In the genomic region with DNA sequence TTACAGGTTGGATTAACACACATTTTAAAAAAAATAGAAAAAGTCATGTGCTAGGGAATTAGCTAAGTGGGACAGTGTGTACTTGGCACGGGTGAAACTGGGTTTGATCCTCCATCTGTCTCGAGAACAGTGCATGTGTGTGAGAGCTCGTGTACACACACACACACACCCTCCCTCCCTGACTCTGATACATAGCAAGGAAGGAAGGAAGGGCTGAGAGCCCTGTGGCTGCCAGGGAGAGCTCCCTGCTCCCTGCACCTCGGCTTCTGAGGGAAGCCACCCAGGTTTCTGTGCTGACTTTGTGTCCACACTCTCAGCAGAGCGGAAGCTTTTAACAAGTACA, we compare ENCODE assay signal across 8 mouse cellular contexts.
DNase-seq lines count a peak whose midpoint lies in the region; ATAC-seq and TF ChIP-seq lines count a peak whose summit lies in the region.

No protein-coding gene starts in this region.

- H3K36me3 ChIP-seq in forebrain, embryonic 16.5 days (ENCODE audit: control insufficient read depth, insufficient read depth): no peaks in the 10 kb centered on the region
- no peaks in the 10 kb centered on the region; the same call in 1 of the 2 replicates for H3K36me3 ChIP-seq in intestine, postnatal 0 days (ENCODE audit: control insufficient read depth, insufficient read depth)
- no peaks in the 10 kb centered on the region for H3K36me3 ChIP-seq in stomach, postnatal 0 days (ENCODE audit: control insufficient read depth, insufficient read depth, low read length)

- peak; percentile 43 to 71 for DNase-seq in adrenal gland, adult (ENCODE audit: inconsistent age in 2 of 2, low spot score in 1 of 2)
- no peak for DNase-seq in adrenal gland, postnatal 25 days
- DNase-seq in lung, postnatal 25 days (ENCODE audit: low spot score): peak; percentile 52
- DNase-seq in stomach, postnatal 0 days (ENCODE audit: low spot score): peak; percentile 64
- DNase-seq in right cerebral cortex, postnatal 25 days: no peak

- H3K27me3 ChIP-seq in forebrain, embryonic 16.5 days (replicated peaks; ENCODE audit: control insufficient read depth, insufficient read depth, low read length): no peaks in the 10 kb centered on the region
- no peaks in the 10 kb centered on the region for H3K27me3 ChIP-seq in intestine, postnatal 0 days (replicated peaks; ENCODE audit: control insufficient read depth, insufficient read depth, low read length)
- H3K27me3 ChIP-seq in stomach, postnatal 0 days (ENCODE audit: control insufficient read depth, insufficient read depth, low read length): no peaks in the 10 kb centered on the region

- no peaks in the 10 kb centered on the region for H3K9me3 ChIP-seq in forebrain, embryonic 16.5 days (ENCODE audit: control insufficient read depth, low read length)
- H3K9me3 ChIP-seq in intestine, postnatal 0 days (ENCODE audit: control insufficient read depth): no peaks in the 10 kb centered on the region
- no peaks in the 10 kb centered on the region for H3K9me3 ChIP-seq in stomach, postnatal 0 days (ENCODE audit: control insufficient read depth, low read length)

- peak; percentile 75 for ATAC-seq in forebrain, embryonic 16.5 days
- ATAC-seq in intestine, postnatal 0 days: peak; percentile 68
- peak; percentile 86 for ATAC-seq in stomach, postnatal 0 days (ENCODE audit: low FRiP score, low TSS enrichment)

- peak overlapping the region; percentile 92 for H3K27ac ChIP-seq in brown adipose tissue, adult 24 weeks (replicated peaks; ENCODE audit: low read depth, low read length)
- H3K27ac ChIP-seq in forebrain, embryonic 16.5 days (ENCODE audit: low read length): 0 out of 2 replicates have a peak overlapping the region, but pooled peaks have one; percentile 0
- peak overlapping the region; percentile 84 for H3K27ac ChIP-seq in intestine, postnatal 0 days (ENCODE audit: low read depth, low read length)
- H3K27ac ChIP-seq in stomach, postnatal 0 days (replicated peaks): peak overlapping the region; percentile 72

- TF ChIP-seq EP300 in stomach, postnatal 0 days (optimal IDR thresholded peaks at IDR 0.05): no peak

- peak overlapping the region; percentile 29; the same call in 1 of the 2 replicates for H3K4me3 ChIP-seq in brown adipose tissue, adult 24 weeks (ENCODE audit: insufficient read depth, low read depth, low read length)
- H3K4me3 ChIP-seq in forebrain, embryonic 16.5 days (replicated peaks; ENCODE audit: low read length): no peak overlapping the region
- no peak overlapping the region for H3K4me3 ChIP-seq in intestine, postnatal 0 days (ENCODE audit: low read depth, low read length)
- H3K4me3 ChIP-seq in stomach, postnatal 0 days (ENCODE audit: low read depth, low read length): no peak overlapping the region

- peak overlapping the region; percentile 48 for H3K4me2 ChIP-seq in forebrain, embryonic 16.5 days (ENCODE audit: low read length)
- peak overlapping the region; percentile 45; the same call in 1 of the 2 replicates for H3K4me2 ChIP-seq in intestine, postnatal 0 days (replicated peaks; ENCODE audit: low read depth)
- H3K4me2 ChIP-seq in stomach, postnatal 0 days (replicated peaks; ENCODE audit: low read depth): peak overlapping the region; percentile 48

- H3K4me1 ChIP-seq in brown adipose tissue, adult 24 weeks (ENCODE audit: control insufficient read depth, insufficient read depth, insufficient read length, low read length): peaks cover 25% of the 10 kb centered on the region
- peaks cover 17% of the 10 kb centered on the region for H3K4me1 ChIP-seq in forebrain, embryonic 16.5 days (replicated peaks; ENCODE audit: control insufficient read depth, insufficient read depth, low read length)
- H3K4me1 ChIP-seq in intestine, postnatal 0 days (replicated peaks; ENCODE audit: control insufficient read depth, insufficient read depth, low read length): peaks cover 26% of the 10 kb centered on the region
- peaks cover 2% of the 10 kb centered on the region; the same call in 1 of the 2 replicates for H3K4me1 ChIP-seq in stomach, postnatal 0 days (replicated peaks; ENCODE audit: control insufficient read depth, insufficient read depth)

- no peak for TF ChIP-seq CTCF in intestine, postnatal 0 days (IDR thresholded peaks at IDR 0.05; ENCODE audit: low read depth)
- no peak for TF ChIP-seq CTCF in stomach, postnatal 0 days (IDR thresholded peaks at IDR 0.05; ENCODE audit: low read depth)

- 4% methylated on average over 5 of the region's 5 CpGs for WGBS in forebrain, embryonic 16.5 days
- 16% methylated on average over 5 of the region's 5 CpGs for WGBS in intestine, postnatal 0 days
- 6% methylated on average over 5 of the region's 5 CpGs for WGBS in stomach, postnatal 0 days

- H3K9ac ChIP-seq in forebrain, embryonic 16.5 days (replicated peaks; ENCODE audit: low read depth, low read length): peak overlapping the region; percentile 23; the same call in 1 of the 2 replicates
- no peak overlapping the region for H3K9ac ChIP-seq in intestine, postnatal 0 days (ENCODE audit: low read depth, low read length)
- no peak overlapping the region for H3K9ac ChIP-seq in stomach, postnatal 0 days (ENCODE audit: low read length)

Comparison
In these comparisons a context has a peak if more than half of its experiments do, and no peak if none do; other contexts are left out.
1. DNase-seq: peak in adrenal gland, adult (2 of 2), lung, postnatal 25 days (single experiment) and stomach, postnatal 0 days (single experiment); none in adrenal gland, postnatal 25 days (single experiment) and right cerebral cortex, postnatal 25 days (single experiment).
2. H3K27ac ChIP-seq: peak in every context shown above with its lines; median percentile 92 in brown adipose tissue, adult 24 weeks; 84 in intestine, postnatal 0 days; 72 in stomach, postnatal 0 days; 0 in forebrain, embryonic 16.5 days.
3. Peak in every context shown above with its lines, with median percentiles within 50 percentile points of each other: ATAC-seq and H3K4me2 ChIP-seq.